Mouse (Mus musculus) neural tube, embryonic 13.5 days (tissue): ENCODE measurements at regions not wholly inside any gene's neighbourhood (a gene's known extent, or its start where the extent isn't known, plus 50 kb on each side); places are given as distances from the start of the nearest gene placed in this dataset.
A peak's percentile ranks its signal among the peaks of the same experiment; 100 is the strongest.

ENCODE experiments used
- ATAC-seq: fragments of 200-750 bp; cut with Nextera tagmentation; 2 replicates; pipeline ENCODE4 v1.8.0; 2017; ENCODE audit warnings: low read depth, mild to moderate bottlenecking, moderate TSS enrichment, moderate library complexity
- H3K27ac ChIP-seq: fragments of 300-500 bp; sonication (generic); replicated peaks from 2 replicates; pipeline ENCODE4 v1.5.1; 2015; ENCODE audit warnings: moderate library complexity, mild to moderate bottlenecking, inconsistent platforms
- H3K27me3 ChIP-seq: fragments of 300-500 bp; sonication (generic); 2 replicates; pipeline ENCODE4 v1.6.1; 2015; ENCODE audit warnings: mild to moderate bottlenecking, inconsistent platforms
- H3K36me3 ChIP-seq: fragments of 300-500 bp; sonication (generic); 2 replicates; pipeline ENCODE4 v1.6.1; 2015; ENCODE audit warnings: mild to moderate bottlenecking, inconsistent platforms
- H3K4me1 ChIP-seq: fragments of 300-500 bp; sonication (generic); replicated peaks from 2 replicates; pipeline ENCODE4 v1.6.1; 2015; ENCODE audit warnings: inconsistent platforms
- H3K4me2 ChIP-seq: fragments of 300-500 bp; sonication (generic); 2 replicates; pipeline ENCODE4 v1.6.1; 2015; ENCODE audit warnings: inconsistent platforms, mild to moderate bottlenecking, moderate library complexity
- H3K4me3 ChIP-seq: fragments of 300-500 bp; sonication (generic); 2 replicates; pipeline ENCODE4 v1.5.1; 2015; ENCODE audit warnings: mild to moderate bottlenecking, inconsistent platforms
- H3K9ac ChIP-seq: fragments of 300-500 bp; sonication (generic); 2 replicates; pipeline ENCODE4 v1.6.1; 2015; ENCODE audit warnings: moderate library complexity, mild to moderate bottlenecking, inconsistent platforms
- H3K9me3 ChIP-seq: fragments of 300-500 bp; sonication (generic); 2 replicates; pipeline ENCODE4 v1.6.1; 2016; ENCODE audit warnings: inconsistent platforms
- WGBS: fragments of 180-500 bp; shearing (Covaris S2); methylation state at CpG from one replicate; pipeline ENCODE4 v1.1.7; 2015; 5-methylcytosine and 5-hydroxymethylcytosine counted together

DNA sequence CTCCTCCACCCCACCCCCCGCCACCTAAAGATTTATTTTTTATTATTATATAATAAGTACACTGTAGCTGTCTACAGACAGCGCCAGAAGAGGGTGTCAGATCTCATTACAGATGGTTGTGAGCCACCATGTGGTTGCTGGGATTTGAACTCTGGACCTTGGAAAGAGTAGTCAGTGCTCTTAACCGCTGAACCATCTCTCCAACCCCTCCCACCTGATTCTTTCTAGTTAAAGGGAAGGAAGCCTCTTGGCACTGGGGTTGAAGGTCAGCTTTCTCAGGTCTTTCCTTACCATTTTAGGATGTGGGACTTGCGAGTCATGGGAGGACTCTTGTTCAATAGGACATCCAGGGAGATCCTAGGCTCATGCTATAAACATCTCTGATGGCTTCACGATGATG, 54.7 kb downstream of the Hes1 start:
- H3K27me3 ChIP-seq: peaks cover 58% of the 10 kb centered on the region
- WGBS: 61% methylated on average over 5 of the region's 5 CpGs

GRCm38 (mm10) chr16:30120330-30121265, 56.4 kb downstream of the Hes1 start:
- Histone ChIP-seq H3K9ac (peak overlapping the region; percentile 45), H3K9me3 (no peaks in the 10 kb centered on the region), H3K27me3 (peaks cover 65% of the 10 kb centered on the region), H3K4me2 (peak overlapping the region; percentile 51), H3K27ac (no peak overlapping the region), H3K4me1 (peaks cover 29% of the 10 kb centered on the region), H3K36me3 (no peaks in the 10 kb centered on the region), H3K4me3 (peak overlapping the region; percentile 20)
- WGBS: 3% methylated on average over 30 of the region's 30 CpGs
- peak; percentile 68 for ATAC-seq

More for the DNA sequence above, 54.7 kb downstream of the Hes1 start:
- H3K9ac ChIP-seq: no peak overlapping the region
- no peaks in the 10 kb centered on the region for H3K9me3 ChIP-seq
- H3K4me2 ChIP-seq: no peak overlapping the region
- no peak overlapping the region for H3K4me3 ChIP-seq
- H3K27ac ChIP-seq: no peak overlapping the region
- H3K36me3 ChIP-seq: no peaks in the 10 kb centered on the region
- peaks cover 29% of the 10 kb centered on the region for H3K4me1 ChIP-seq
- ATAC-seq: no peak

DNA sequence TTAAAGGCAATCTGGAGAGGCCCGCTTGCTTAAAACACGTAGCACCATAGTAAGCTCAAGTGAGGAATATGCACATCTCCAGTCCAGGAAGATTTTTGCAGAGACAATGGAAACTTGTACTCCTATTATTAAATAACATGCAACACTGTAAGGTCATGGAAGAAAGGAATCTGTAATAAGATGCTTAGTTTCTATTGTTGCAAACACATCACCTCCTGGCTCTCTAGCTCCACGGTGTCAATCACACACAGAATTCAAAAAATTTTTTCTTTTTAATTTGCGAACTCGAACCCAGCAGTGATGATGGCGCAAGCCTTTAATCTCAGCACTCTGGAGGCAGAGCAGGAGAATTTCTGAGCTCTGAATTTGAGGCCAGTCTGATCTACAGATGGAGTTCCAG, 57.4 kb downstream of the Hes1 start:
- Histone ChIP-seq H3K27ac (no peak overlapping the region), H3K27me3 (peaks cover 66% of the 10 kb centered on the region), H3K9me3 (no peaks in the 10 kb centered on the region), H3K4me1 (peaks cover 29% of the 10 kb centered on the region), H3K36me3 (no peaks in the 10 kb centered on the region), H3K9ac (no peak overlapping the region), H3K4me3 (no peak overlapping the region), H3K4me2 (no peak overlapping the region)
- no peak for ATAC-seq
- WGBS: 53% methylated on average over 6 of the region's 6 CpGs

GRCm38 (mm10) chr16:30122211-30123070, 58.3 kb downstream of the Hes1 start:
- Histone ChIP-seq H3K4me1 (peaks cover 29% of the 10 kb centered on the region), H3K9me3 (peaks cover 2% of the 10 kb centered on the region), H3K9ac (no peak overlapping the region), H3K4me3 (no peak overlapping the region), H3K36me3 (no peaks in the 10 kb centered on the region), H3K4me2 (no peak overlapping the region), H3K27me3 (peaks cover 64% of the 10 kb centered on the region), H3K27ac (no peak overlapping the region)
- no peak for ATAC-seq
- 19% methylated on average over 29 of the region's 29 CpGs for WGBS

DNA sequence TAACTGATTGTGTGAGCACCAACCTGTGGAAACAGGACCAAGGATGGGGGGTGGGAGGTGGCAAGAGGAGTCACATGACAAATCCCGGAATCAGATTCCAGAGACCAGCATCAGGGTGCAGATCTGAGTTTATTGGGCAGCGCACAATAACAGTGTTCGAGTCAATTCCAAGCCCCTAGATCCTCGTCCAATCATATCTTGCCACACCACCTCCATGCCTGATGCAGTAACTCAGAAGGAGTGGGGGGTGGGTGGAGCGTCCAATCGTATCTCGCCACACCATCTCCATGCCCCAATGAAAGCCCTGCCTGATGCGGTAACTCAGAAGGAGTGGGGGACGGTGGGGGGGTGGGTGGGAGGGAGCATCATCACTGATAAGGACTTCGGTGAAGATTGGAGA, 62.8 kb downstream of the Hes1 start:
- Histone ChIP-seq H3K9me3 (peaks cover 4% of the 10 kb centered on the region), H3K4me2 (no peak overlapping the region), H3K4me3 (no peak overlapping the region), H3K4me1 (peaks cover 24% of the 10 kb centered on the region), H3K9ac (no peak overlapping the region), H3K27ac (no peak overlapping the region), H3K27me3 (peaks cover 59% of the 10 kb centered on the region), H3K36me3 (no peaks in the 10 kb centered on the region)
- WGBS: 95% methylated on average over 10 of the region's 10 CpGs
- ATAC-seq: no peak

DNA sequence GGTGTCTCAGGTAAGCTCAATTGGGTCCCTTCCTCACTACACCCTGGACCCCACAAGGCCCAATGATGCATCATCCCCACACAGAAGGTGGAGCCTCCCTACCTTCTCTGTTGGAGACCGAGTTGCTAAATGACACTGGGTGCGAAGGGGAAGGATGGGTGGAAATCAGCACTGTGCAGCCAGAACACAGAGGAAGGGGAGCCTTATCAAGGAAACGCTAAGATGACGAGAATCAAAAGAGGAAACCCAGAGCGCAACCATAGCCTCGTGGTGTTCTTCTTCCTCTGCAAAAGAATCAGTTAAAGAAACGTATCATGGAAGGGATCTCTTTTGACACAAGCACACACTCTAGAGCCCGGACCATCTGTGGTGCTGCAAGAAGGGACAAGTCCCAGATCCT, 64.6 kb downstream of the Hes1 start:
- no peak for ATAC-seq

GRCm38 (mm10) chr16:30129218-30130112, 65.3 kb downstream of the Hes1 start:
- 9% methylated on average over 17 of the region's 17 CpGs for WGBS
- Histone ChIP-seq H3K4me2 (no peak overlapping the region), H3K27me3 (peaks cover 57% of the 10 kb centered on the region)

More for the DNA sequence above, 64.6 kb downstream of the Hes1 start:
- 58% methylated on average over 8 of the region's 8 CpGs for WGBS
- no peak overlapping the region for H3K4me3 ChIP-seq
- H3K27me3 ChIP-seq: peaks cover 57% of the 10 kb centered on the region
- no peak overlapping the region for H3K9ac ChIP-seq
- H3K4me1 ChIP-seq: peaks cover 14% of the 10 kb centered on the region
- H3K9me3 ChIP-seq: peaks cover 4% of the 10 kb centered on the region
- no peak overlapping the region for H3K4me2 ChIP-seq
- H3K27ac ChIP-seq: no peak overlapping the region
- H3K36me3 ChIP-seq: no peaks in the 10 kb centered on the region

GRCm38 (mm10) chr16:30130113-30130471, 65.9 kb downstream of the Hes1 start:
- peak; percentile 48; the same call in 1 of the 2 replicates for ATAC-seq
- H3K4me3 ChIP-seq: no peak overlapping the region
- no peak overlapping the region for H3K4me2 ChIP-seq
- no peak overlapping the region for H3K27ac ChIP-seq
- peaks cover 4% of the 10 kb centered on the region for H3K9me3 ChIP-seq
- H3K4me1 ChIP-seq: peaks cover 14% of the 10 kb centered on the region
- H3K27me3 ChIP-seq: peaks cover 56% of the 10 kb centered on the region
- 33% methylated on average over 4 of the region's 4 CpGs for WGBS
- no peak overlapping the region for H3K9ac ChIP-seq
- H3K36me3 ChIP-seq: no peaks in the 10 kb centered on the region

More at GRCm38 (mm10) chr16:30129218-30130112, 65.3 kb downstream of the Hes1 start:
- no peak overlapping the region for H3K27ac ChIP-seq
- H3K9me3 ChIP-seq: peaks cover 4% of the 10 kb centered on the region
- no peaks in the 10 kb centered on the region for H3K36me3 ChIP-seq
- H3K9ac ChIP-seq: no peak overlapping the region; the same call in 1 of the 2 replicates
- peak; percentile 55; the same call in 1 of the 2 replicates for ATAC-seq
- peaks cover 14% of the 10 kb centered on the region for H3K4me1 ChIP-seq
- H3K4me3 ChIP-seq: no peak overlapping the region

GRCm38 (mm10) chr16:30132086-30132485, 67.9 kb downstream of the Hes1 start:
- H3K27me3 ChIP-seq: peaks cover 50% of the 10 kb centered on the region
- no peak overlapping the region for H3K4me2 ChIP-seq
- no peaks in the 10 kb centered on the region for H3K36me3 ChIP-seq
- no peak for ATAC-seq
- peaks cover 14% of the 10 kb centered on the region for H3K4me1 ChIP-seq
- no peak overlapping the region for H3K4me3 ChIP-seq
- no peak overlapping the region for H3K9ac ChIP-seq
- peaks cover 4% of the 10 kb centered on the region for H3K9me3 ChIP-seq
- H3K27ac ChIP-seq: no peak overlapping the region
- 77% methylated on average over 7 of the region's 7 CpGs for WGBS

GRCm38 (mm10) chr16:30134642-30135165, 70.5 kb downstream of the Hes1 start:
- Histone ChIP-seq H3K36me3 (no peaks in the 10 kb centered on the region), H3K4me3 (no peak overlapping the region), H3K27ac (no peak overlapping the region), H3K9me3 (no peaks in the 10 kb centered on the region), H3K4me2 (no peak overlapping the region), H3K9ac (no peak overlapping the region), H3K27me3 (peaks cover 48% of the 10 kb centered on the region), H3K4me1 (peaks cover 6% of the 10 kb centered on the region)
- WGBS: 59% methylated on average over 6 of the region's 6 CpGs
- no peak for ATAC-seq

- 92% methylated on average over 5 of the region's 5 CpGs for WGBS
- no peak overlapping the region for H3K27ac ChIP-seq
- no peaks in the 10 kb centered on the region for H3K4me1 ChIP-seq
- H3K4me2 ChIP-seq: no peak overlapping the region
- H3K27me3 ChIP-seq: peaks cover 38% of the 10 kb centered on the region
- no peak overlapping the region for H3K9ac ChIP-seq
- ATAC-seq: no peak
- H3K9me3 ChIP-seq: no peaks in the 10 kb centered on the region
- no peaks in the 10 kb centered on the region for H3K36me3 ChIP-seq
- H3K4me3 ChIP-seq: no peak overlapping the region
These were observed 72.7 kb downstream of the Hes1 start for GRCm38 (mm10) chr16:30136849-30137248.
